Mouse (Mus musculus) 416B (cell line): Measurements from ENCODE around the gene Tmc1.
A peak's percentile ranks its signal among the peaks of the same experiment; 100 is the strongest.

Experiments used
- DNase-seq: peaks from one replicate; pipeline ENCODE4 v3.0.0; 2011; ENCODE audit warnings: low read depth

The Tmc1 gene

GRCm38 (mm10) chr19:20797558-20798101, 156.4 kb downstream of the Tmc1 start:
- DNase-seq = peak; percentile 84

GRCm38 (mm10) chr19:20796001-20796400, 158.0 kb downstream of the Tmc1 start:
- peak; percentile 29 for DNase-seq

GRCm38 (mm10) chr19:20794999-20795398, 159.0 kb downstream of the Tmc1 start:
- no peak for DNase-seq

- no peak for DNase-seq
Observed at GRCm38 (mm10) chr19:20792811-20793210, 161.2 kb downstream of the Tmc1 start.

- DNase-seq = no peak
Observed at GRCm38 (mm10) chr19:20787289-20787688, 166.7 kb downstream of the Tmc1 start.

- no peak for DNase-seq
Observed at GRCm38 (mm10) chr19:20775681-20776080, 178.3 kb downstream of the Tmc1 start.

GRCm38 (mm10) chr19:20773941-20774340, 180.1 kb downstream of the Tmc1 start:
- DNase-seq = no peak

- peak; percentile 62 for DNase-seq
Observed at GRCm38 (mm10) chr19:20764214-20764613, 189.8 kb downstream of the Tmc1 start.

GRCm38 (mm10) chr19:20761675-20762426, 192.2 kb downstream of the Tmc1 start:
- no peak for DNase-seq

GRCm38 (mm10) chr19:20761119-20761518, 192.9 kb downstream of the Tmc1 start:
- DNase-seq = no peak

GRCm38 (mm10) chr19:20744630-20745029, 209.4 kb downstream of the Tmc1 start:
- DNase-seq = no peak
